Mouse (Mus musculus) liver, embryonic 12.5 days (tissue): ENCODE measurements around the gene Srp72. TPM values are rescaled to one million over a fixed set of nuclear protein-coding genes. Genes with fewer than 3 reads are reported as not detected.

ENCODE experiments used
- ATAC-seq: fragments of 200-750 bp; cut with Nextera tagmentation; 2 replicates; pipeline ENCODE4 v1.8.0; 2017; ENCODE audit warnings: moderate number of reproducible peaks, mild to moderate bottlenecking, moderate library complexity
- H3K27ac ChIP-seq: fragments of 300-500 bp; sonication (generic); 2 replicates; pipeline ENCODE4 v1.5.1; 2016; ENCODE audit warnings: mild to moderate bottlenecking
- H3K27me3 ChIP-seq: fragments of 300-500 bp; sonication (generic); replicated peaks from 2 replicates; pipeline ENCODE4 v1.6.1; 2016; ENCODE audit warnings: mild to moderate bottlenecking, moderate library complexity
- H3K36me3 ChIP-seq: fragments of 300-500 bp; sonication (generic); 2 replicates; pipeline ENCODE4 v1.6.1; 2016; ENCODE audit warnings: mild to moderate bottlenecking, moderate library complexity
- H3K4me1 ChIP-seq: fragments of 300-500 bp; sonication (generic); 2 replicates; pipeline ENCODE4 v1.6.1; 2016
- H3K4me2 ChIP-seq: fragments of 300-500 bp; sonication (generic); 2 replicates; pipeline ENCODE4 v1.6.1; 2016; ENCODE audit warnings: mild to moderate bottlenecking, moderate library complexity
- H3K4me3 ChIP-seq: fragments of 300-500 bp; sonication (generic); 2 replicates; pipeline ENCODE4 v1.5.1; 2016; ENCODE audit warnings: mild to moderate bottlenecking, moderate library complexity
- H3K9ac ChIP-seq: fragments of 300-500 bp; sonication (generic); 2 replicates; pipeline ENCODE4 v1.6.1; 2016; ENCODE audit warnings: mild to moderate bottlenecking, moderate library complexity
- H3K9me3 ChIP-seq: fragments of 300-500 bp; sonication (generic); replicated peaks from 2 replicates; pipeline ENCODE4 v1.6.1; 2016; ENCODE audit warnings: mild to moderate bottlenecking, moderate library complexity
- WGBS: fragments of 180-500 bp; shearing (Covaris S2); methylation state at CpG from one replicate; pipeline ENCODE4 v1.1.7; 2016; ENCODE audit not compliant: insufficient replicate concordance; 5-methylcytosine and 5-hydroxymethylcytosine counted together
- polyA plus RNA-seq: library from polyadenylated mRNA; unstranded; fragments of >200 nt; fragmentation: Nextera tagmentation; extraction: Ambion mirVana; gene quantifications from 2 replicates; pipeline ENCODE4 v1.2.1, GENCODE M21; 2016

The Srp72 gene
- polyA plus RNA-seq, 1 experiment from 2014 or later: 58.9 TPM

- H3K27me3 ChIP-seq: no peaks in the 10 kb centered on the region
- H3K9ac ChIP-seq: peak overlapping the region; percentile 95; the same call in 1 of the 2 replicates
- no peak for ATAC-seq
- peak overlapping the region; percentile 98 for H3K4me3 ChIP-seq
- peaks cover 23% of the 10 kb centered on the region for H3K4me1 ChIP-seq
- H3K4me2 ChIP-seq: peak overlapping the region; percentile 83
- H3K36me3 ChIP-seq: peaks cover 53% of the 10 kb centered on the region
- WGBS: 44% methylated on average over 3 of the region's 3 CpGs
- no peak overlapping the region; the same call in 1 of the 2 replicates for H3K27ac ChIP-seq
- H3K9me3 ChIP-seq: no peaks in the 10 kb centered on the region
Measured at GRCm38 (mm10) chr5:76973488-76973887, 995 bp upstream of the Srp72 start.

DNA sequence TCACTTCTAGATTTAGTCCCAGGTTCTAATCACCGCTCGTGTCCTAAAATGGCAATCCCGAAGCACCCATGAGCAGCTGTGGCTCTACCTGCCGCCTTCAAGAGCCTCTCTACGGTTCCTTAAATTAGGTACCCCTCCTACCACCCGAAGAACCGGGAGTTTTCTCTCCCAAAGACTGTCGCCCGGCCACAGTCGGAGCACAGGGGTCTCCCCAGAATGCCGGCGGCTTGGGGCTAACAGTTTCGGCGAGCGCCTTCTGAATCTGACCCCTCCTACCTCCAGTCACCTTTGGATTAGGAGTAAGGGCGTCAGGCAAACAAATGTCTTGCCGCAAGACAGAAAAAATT is 303 bp upstream of the Srp72 start:
- peak overlapping the region; percentile 48 for H3K27ac ChIP-seq
- H3K4me2 ChIP-seq: peak overlapping the region; percentile 83
- H3K36me3 ChIP-seq: peaks cover 53% of the 10 kb centered on the region
- H3K4me3 ChIP-seq: peak overlapping the region; percentile 98
- H3K9me3 ChIP-seq: no peaks in the 10 kb centered on the region
- peaks cover 23% of the 10 kb centered on the region for H3K4me1 ChIP-seq
- H3K9ac ChIP-seq: peak overlapping the region; percentile 95
- 2% methylated on average over 17 of the region's 17 CpGs for WGBS
- no peaks in the 10 kb centered on the region for H3K27me3 ChIP-seq
- peak; percentile 42 for ATAC-seq

GRCm38 (mm10) chr5:76975736-76976135 is 1.3 kb downstream of the Srp72 start:
- no peak for ATAC-seq
- Histone ChIP-seq H3K27me3 (no peaks in the 10 kb centered on the region), H3K9ac (peak overlapping the region; percentile 95), H3K4me1 (peaks cover 23% of the 10 kb centered on the region), H3K4me2 (peak overlapping the region; percentile 83), H3K9me3 (no peaks in the 10 kb centered on the region), H3K36me3 (peaks cover 52% of the 10 kb centered on the region), H3K27ac (peak overlapping the region; percentile 87; the same call in 1 of the 2 replicates), H3K4me3 (peak overlapping the region; percentile 98)
- 79% methylated on average over 8 of the region's 8 CpGs for WGBS

DNA sequence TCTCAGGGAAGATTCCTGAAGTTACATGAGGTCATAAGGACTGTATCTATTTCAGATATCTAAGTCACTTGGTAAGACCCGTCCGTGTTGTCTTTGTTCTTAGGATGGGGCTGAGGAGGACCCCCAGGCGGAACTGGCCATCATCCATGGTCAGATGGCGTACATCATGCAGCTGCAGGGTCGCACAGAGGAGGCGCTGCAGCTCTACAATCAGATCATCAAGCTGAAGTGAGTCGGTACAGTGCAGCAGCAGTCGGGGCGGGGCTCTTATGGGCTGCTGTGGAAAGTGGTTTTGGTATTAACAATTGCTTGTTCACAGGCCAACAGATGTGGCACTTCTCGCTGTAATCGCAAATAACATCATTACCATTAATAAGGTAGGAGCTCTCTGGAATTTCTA is 9.5 kb downstream of the Srp72 start:
- H3K9me3 ChIP-seq: no peaks in the 10 kb centered on the region
- no peak overlapping the region for H3K9ac ChIP-seq
- no peaks in the 10 kb centered on the region for H3K4me1 ChIP-seq
- ATAC-seq: no peak
- peaks cover 91% of the 10 kb centered on the region for H3K36me3 ChIP-seq
- H3K4me2 ChIP-seq: no peak overlapping the region
- H3K27ac ChIP-seq: no peak overlapping the region
- WGBS: 88% methylated on average over 11 of the region's 11 CpGs
- H3K27me3 ChIP-seq: no peaks in the 10 kb centered on the region
- no peak overlapping the region for H3K4me3 ChIP-seq

GRCm38 (mm10) chr5:76990789-76991188 is 16.3 kb downstream of the Srp72 start:
- Histone ChIP-seq H3K27ac (peak overlapping the region; percentile 79), H3K9ac (peak overlapping the region; percentile 39)

GRCm38 (mm10) chr5:76993174-76993814 is 18.8 kb downstream of the Srp72 start:
- Histone ChIP-seq H3K9me3 (no peaks in the 10 kb centered on the region), H3K4me1 (peaks cover 44% of the 10 kb centered on the region), H3K9ac (no peak overlapping the region), H3K27me3 (no peaks in the 10 kb centered on the region), H3K4me2 (peak overlapping the region; percentile 47), H3K27ac (peak overlapping the region; percentile 85), H3K4me3 (no peak overlapping the region), H3K36me3 (peaks cover 92% of the 10 kb centered on the region)
- WGBS: 62% methylated on average over 5 of the region's 5 CpGs
- peak; percentile 94 for ATAC-seq

More at GRCm38 (mm10) chr5:76990789-76991188, 16.3 kb downstream of the Srp72 start:
- peak; percentile 65 for ATAC-seq
- H3K4me3 ChIP-seq: no peak overlapping the region
- no peaks in the 10 kb centered on the region for H3K9me3 ChIP-seq
- peaks cover 89% of the 10 kb centered on the region for H3K36me3 ChIP-seq
- H3K4me1 ChIP-seq: peaks cover 44% of the 10 kb centered on the region
- peak overlapping the region; percentile 19 for H3K4me2 ChIP-seq
- no peaks in the 10 kb centered on the region for H3K27me3 ChIP-seq
- 45% methylated on average over 3 of the region's 3 CpGs for WGBS

DNA sequence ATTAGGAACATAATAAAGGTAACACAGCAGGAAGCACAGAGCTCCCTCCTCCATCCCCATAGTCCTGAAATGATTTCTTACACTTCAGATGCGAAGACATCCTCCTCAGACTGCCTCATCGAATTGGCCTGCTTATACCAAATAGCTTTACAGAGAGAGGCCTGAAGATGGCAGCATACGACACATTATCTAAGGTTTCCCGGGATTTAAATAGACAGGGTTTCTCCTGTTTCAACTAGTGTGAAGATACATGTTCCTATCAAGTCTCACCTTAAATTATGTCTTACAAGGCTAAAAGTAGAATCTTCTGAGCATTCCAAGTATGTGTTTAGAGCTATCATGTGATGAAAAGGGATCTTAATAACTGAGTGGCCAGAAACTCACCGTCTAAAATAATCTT is 23.9 kb downstream of the Srp72 start:
- Histone ChIP-seq H3K36me3 (peaks cover 79% of the 10 kb centered on the region), H3K4me1 (peaks cover 8% of the 10 kb centered on the region; the same call in 1 of the 2 replicates), H3K4me3 (no peak overlapping the region), H3K9ac (no peak overlapping the region), H3K9me3 (no peaks in the 10 kb centered on the region), H3K27me3 (no peaks in the 10 kb centered on the region), H3K27ac (no peak overlapping the region), H3K4me2 (no peak overlapping the region)
- no peak for ATAC-seq
- WGBS: 72% methylated on average over 5 of the region's 5 CpGs

DNA sequence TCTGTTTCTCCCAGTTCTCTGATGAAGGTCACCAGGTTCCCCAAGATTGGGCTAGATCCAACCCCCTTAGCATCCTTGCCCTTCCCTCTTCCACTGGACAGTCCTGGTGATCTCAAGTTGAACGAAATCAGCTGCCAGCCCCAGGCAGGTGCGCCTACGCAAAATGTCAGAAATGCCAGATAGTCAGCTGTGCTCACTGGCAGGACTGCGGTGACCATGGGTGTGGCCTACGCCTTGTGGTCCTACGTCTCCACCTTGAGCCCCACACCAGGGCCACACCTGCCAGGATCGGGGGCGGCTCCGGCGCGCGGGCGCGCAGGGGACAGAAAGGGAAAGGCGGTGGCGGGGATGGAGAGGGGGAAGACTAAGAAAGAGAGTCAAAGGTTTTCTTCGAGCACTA is 26.7 kb downstream of the Srp72 start:
- ATAC-seq: no peak
- Histone ChIP-seq H3K4me2 (no peak overlapping the region), H3K36me3 (peaks cover 51% of the 10 kb centered on the region), H3K27ac (no peak overlapping the region), H3K9ac (no peak overlapping the region), H3K27me3 (0 out of 2 replicates have a peak, but pooled peaks cover under 1% of the 10 kb centered on the region), H3K4me1 (no peaks in the 10 kb centered on the region), H3K9me3 (no peaks in the 10 kb centered on the region), H3K4me3 (no peak overlapping the region)
- 89% methylated on average over 17 of the region's 17 CpGs for WGBS

GRCm38 (mm10) chr5:77004051-77004821 is 29.8 kb downstream of the Srp72 start, which contains the start of gene Arl9:
Arl9 (plus strand) TSS chr5:77004055.
- H3K4me2 ChIP-seq: no peak within 1 kb of the TSS
- H3K4me1 ChIP-seq: peaks cover 3% of the 10 kb centered on the region; the same call in 1 of the 2 replicates
- 89% methylated on average over 6 of the region's 6 CpGs for WGBS
- no peak within 1 kb of the TSS for H3K27ac ChIP-seq
- H3K9me3 ChIP-seq: no peaks in the 10 kb centered on the region
- peaks cover 23% of the 10 kb centered on the region for H3K36me3 ChIP-seq
- H3K4me3 ChIP-seq: no peak within 1 kb of the TSS
- no peak for ATAC-seq
- H3K9ac ChIP-seq: no peak within 1 kb of the TSS
- 0 out of 2 replicates have a peak, but pooled peaks cover 3% of the 10 kb centered on the region for H3K27me3 ChIP-seq

DNA sequence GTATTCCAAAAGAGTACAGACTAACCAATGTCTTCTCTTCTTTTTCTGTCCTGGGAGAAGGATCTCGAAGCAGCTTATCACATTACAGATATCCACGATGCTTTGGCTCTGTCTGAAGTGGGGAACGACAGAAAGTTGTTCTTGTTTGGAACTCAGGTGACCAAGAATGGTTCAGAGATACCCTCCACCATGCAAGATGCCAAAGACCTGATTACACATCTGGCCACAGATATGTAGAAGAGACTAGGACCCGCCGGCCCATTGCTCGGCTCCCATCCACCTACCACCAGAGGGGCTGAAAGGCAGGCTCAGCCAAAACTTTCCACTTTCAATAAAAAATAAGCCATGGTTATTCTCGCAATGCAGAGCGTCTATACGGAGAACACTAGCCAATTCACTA is 35.9 kb downstream of the Srp72 start:
- Histone ChIP-seq H3K9me3 (no peaks in the 10 kb centered on the region), H3K36me3 (no peaks in the 10 kb centered on the region), H3K27ac (peak overlapping the region; percentile 65; the same call in 1 of the 2 replicates), H3K27me3 (0 out of 2 replicates have a peak, but pooled peaks cover 3% of the 10 kb centered on the region), H3K4me1 (peaks cover 29% of the 10 kb centered on the region), H3K4me3 (no peak overlapping the region), H3K4me2 (no peak overlapping the region), H3K9ac (no peak overlapping the region)
- 64% methylated on average over 9 of the region's 9 CpGs for WGBS
- ATAC-seq: peak; percentile 70

GRCm38 (mm10) chr5:77011082-77011481 is 36.6 kb downstream of the Srp72 start:
- Histone ChIP-seq H3K9me3 (no peaks in the 10 kb centered on the region), H3K9ac (no peak overlapping the region), H3K27me3 (0 out of 2 replicates have a peak, but pooled peaks cover 3% of the 10 kb centered on the region), H3K4me2 (no peak overlapping the region), H3K27ac (peak overlapping the region; percentile 65), H3K4me1 (peaks cover 37% of the 10 kb centered on the region), H3K36me3 (no peaks in the 10 kb centered on the region), H3K4me3 (no peak overlapping the region)
- WGBS: 29% methylated on average over 3 of the region's 3 CpGs
- ATAC-seq: peak; percentile 58

GRCm38 (mm10) chr5:77013171-77013570 is 38.7 kb downstream of the Srp72 start:
- no peak overlapping the region for H3K9ac ChIP-seq
- H3K27me3 ChIP-seq: no peaks in the 10 kb centered on the region
- no peaks in the 10 kb centered on the region for H3K9me3 ChIP-seq
- H3K36me3 ChIP-seq: no peaks in the 10 kb centered on the region
- ATAC-seq: no peak
- H3K27ac ChIP-seq: no peak overlapping the region
- H3K4me1 ChIP-seq: peaks cover 37% of the 10 kb centered on the region
- WGBS: 55% methylated on average over 3 of the region's 3 CpGs
- H3K4me3 ChIP-seq: no peak overlapping the region
- no peak overlapping the region for H3K4me2 ChIP-seq
